Mouse (Mus musculus) intestine, embryonic 14.5 days (tissue): ENCODE results near the gene Acvrl1. TPM values are rescaled to one million over a fixed set of nuclear protein-coding genes. Genes with fewer than 3 reads are reported as not detected.

Experiments used
- ATAC-seq: fragments of 200-750 bp; cut with Nextera tagmentation; replicated peaks from 2 replicates; pipeline ENCODE4 v1.8.0; 2017; ENCODE audit warnings: low read depth, moderate number of reproducible peaks, moderate TSS enrichment, moderate library complexity; ENCODE audit not compliant: low FRiP score, low TSS enrichment
- DNase-seq: peaks from one replicate; pipeline ENCODE4 v3.0.0-alpha.2; 2018; ENCODE audit warnings: low spot score
- H3K27ac ChIP-seq: fragments of 300-500 bp; sonication (generic); 2 replicates; pipeline ENCODE4 v1.5.1; 2014; ENCODE audit warnings: low read depth, mild to moderate bottlenecking, control low read depth
- H3K27me3 ChIP-seq: fragments of 300-500 bp; sonication (generic); replicated peaks from 2 replicates; pipeline ENCODE4 v1.6.1; 2014; ENCODE audit warnings: low read length, control low read depth; ENCODE audit not compliant: control insufficient read depth, insufficient read depth
- H3K36me3 ChIP-seq: fragments of 300-500 bp; sonication (generic); 2 replicates; pipeline ENCODE4 v1.6.1; 2014; ENCODE audit warnings: low read length, control low read depth; ENCODE audit not compliant: control insufficient read depth, insufficient read depth
- H3K4me1 ChIP-seq: fragments of 300-500 bp; sonication (generic); replicated peaks from 2 replicates; pipeline ENCODE4 v1.6.1; 2014; ENCODE audit warnings: low read length, control low read depth, mixed read lengths; ENCODE audit not compliant: control insufficient read depth, insufficient read depth
- H3K4me2 ChIP-seq: fragments of 300-500 bp; sonication (generic); 2 replicates; pipeline ENCODE4 v1.6.1; 2014; ENCODE audit warnings: low read length
- H3K4me3 ChIP-seq: fragments of 300-500 bp; sonication (generic); 2 replicates; pipeline ENCODE4 v1.5.1; 2014; ENCODE audit warnings: low read depth, low read length, control low read depth, mixed read lengths
- H3K9ac ChIP-seq: fragments of 300-500 bp; sonication (generic); 2 replicates; pipeline ENCODE4 v1.6.1; 2014; ENCODE audit warnings: mild to moderate bottlenecking, low read length
- H3K9me3 ChIP-seq: fragments of 300-500 bp; sonication (generic); 2 replicates; pipeline ENCODE4 v1.6.1; 2016; ENCODE audit warnings: low read length, control low read depth; ENCODE audit not compliant: control insufficient read depth
- WGBS: fragments of 180-500 bp; shearing (Covaris S2); extraction: QIAGEN DNeasy Blood & Tissue Kit; methylation state at CpG from one replicate; pipeline ENCODE4 v1.1.7; 2014; 5-methylcytosine and 5-hydroxymethylcytosine counted together
- polyA plus RNA-seq: library from polyadenylated mRNA; unstranded; fragments of >200 nt; fragmentation: Nextera tagmentation; extraction: Ambion mirVana; gene quantifications from 2 replicates; pipeline ENCODE4 v1.2.1, GENCODE M21; 2014

The Acvrl1 gene
- polyA plus RNA-seq, 1 experiment from 2014 or later = 16.5 TPM

DNA sequence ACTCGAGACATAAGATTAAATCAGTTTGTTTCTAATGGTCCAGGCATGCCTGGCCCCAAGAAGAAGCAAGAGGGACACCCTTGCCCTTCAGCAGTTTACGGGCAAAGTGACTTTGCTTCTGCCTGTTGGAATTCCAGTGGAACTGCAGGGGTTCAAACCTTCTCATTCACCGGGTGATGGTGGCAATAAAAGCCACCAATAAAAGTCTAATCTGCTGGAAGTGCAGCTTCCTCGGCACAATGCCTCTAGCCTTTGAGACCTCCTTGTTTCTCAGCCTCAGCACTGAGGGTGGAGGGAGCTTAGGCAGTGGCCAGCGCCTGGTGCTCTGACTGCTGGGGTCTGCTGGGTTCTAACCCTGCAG is 52.8 kb downstream of the Acvrl1 start:
- H3K4me1 ChIP-seq = peaks cover 43% of the 10 kb centered on the region
- no peaks in the 10 kb centered on the region for H3K27me3 ChIP-seq
- ATAC-seq (peak; percentile 38; the same call in 1 of the 2 replicates), DNase-seq (no peak)
- H3K4me3 ChIP-seq = no peak overlapping the region
- no peak overlapping the region for H3K9ac ChIP-seq
- 32% methylated on average over 5 of the region's 5 CpGs for WGBS
- H3K9me3 ChIP-seq = 0 out of 2 replicates have a peak, but pooled peaks cover 3% of the 10 kb centered on the region
- H3K36me3 ChIP-seq = peaks cover 9% of the 10 kb centered on the region
- no peak overlapping the region for H3K4me2 ChIP-seq
- H3K27ac ChIP-seq = peak overlapping the region; percentile 60

DNA sequence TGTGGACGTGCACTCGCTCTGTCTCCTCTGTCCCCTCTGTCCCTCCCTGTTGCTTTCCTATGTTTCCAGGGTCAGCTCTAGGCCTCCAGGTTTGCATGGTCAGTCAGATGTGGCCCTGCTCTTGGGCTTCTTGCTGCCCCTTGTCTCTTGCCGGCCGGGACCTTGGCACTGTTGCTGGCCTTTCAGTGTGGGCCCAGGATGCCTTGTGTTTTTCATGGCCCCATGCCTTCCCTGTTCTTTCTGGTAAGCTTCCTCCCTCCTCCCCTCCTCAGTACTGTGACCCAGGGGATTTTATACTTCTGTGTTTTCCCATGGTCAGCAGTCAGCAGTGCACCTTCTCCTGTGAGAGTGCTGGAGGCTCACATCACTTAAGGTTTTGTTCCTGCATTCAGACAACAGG is 53.2 kb downstream of the Acvrl1 start:
- Histone ChIP-seq H3K9ac (no peak overlapping the region), H3K9me3 (0 out of 2 replicates have a peak, but pooled peaks cover 3% of the 10 kb centered on the region), H3K4me3 (no peak overlapping the region), H3K36me3 (peaks cover 13% of the 10 kb centered on the region), H3K27ac (peak overlapping the region; percentile 60), H3K4me2 (no peak overlapping the region), H3K27me3 (no peaks in the 10 kb centered on the region), H3K4me1 (peaks cover 40% of the 10 kb centered on the region)
- DNase-seq = no peak
- WGBS = 46% methylated on average over 4 of the region's 4 CpGs
- no peak for ATAC-seq

DNA sequence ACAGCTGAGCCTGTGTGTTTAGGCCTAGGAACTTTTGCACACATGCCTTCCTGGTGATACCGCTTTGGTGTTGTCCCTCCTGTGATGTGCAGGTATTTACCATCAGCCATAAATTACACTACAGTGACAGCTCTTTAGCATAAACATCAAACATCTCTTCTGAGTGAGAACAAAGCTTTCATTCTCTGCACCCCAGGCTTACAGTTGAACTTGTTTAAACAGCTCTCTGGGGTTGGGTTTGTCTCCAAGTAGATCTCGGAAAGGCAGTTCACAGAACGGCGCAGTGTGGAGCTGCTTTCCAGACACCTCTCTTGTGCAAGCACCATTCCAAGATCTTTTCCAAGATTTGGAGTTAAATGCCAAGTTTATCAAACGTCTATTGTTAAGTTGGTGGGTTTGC is 54.4 kb downstream of the Acvrl1 start:
- Histone ChIP-seq H3K9me3 (0 out of 2 replicates have a peak, but pooled peaks cover 3% of the 10 kb centered on the region), H3K9ac (no peak overlapping the region), H3K27ac (peak overlapping the region; percentile 78), H3K27me3 (no peaks in the 10 kb centered on the region), H3K4me2 (peak overlapping the region; percentile 12; the same call in 1 of the 2 replicates), H3K4me1 (peaks cover 31% of the 10 kb centered on the region), H3K4me3 (no peak overlapping the region), H3K36me3 (peaks cover 13% of the 10 kb centered on the region)
- 29% methylated on average over 5 of the region's 5 CpGs for WGBS
- ATAC-seq (peak; percentile 66), DNase-seq (no peak)

GRCm38 (mm10) chr15:101184300-101184699 is 56.0 kb downstream of the Acvrl1 start:
- Histone ChIP-seq H3K36me3 (peaks cover 13% of the 10 kb centered on the region), H3K4me1 (peaks cover 25% of the 10 kb centered on the region), H3K27ac (0 out of 2 replicates have a peak overlapping the region, but pooled peaks have one; percentile 16), H3K9me3 (0 out of 2 replicates have a peak, but pooled peaks cover 3% of the 10 kb centered on the region), H3K4me2 (no peak overlapping the region), H3K27me3 (no peaks in the 10 kb centered on the region), H3K4me3 (no peak overlapping the region), H3K9ac (no peak overlapping the region)
- DNase-seq (no peak), ATAC-seq (no peak)
- WGBS = 89% methylated on average over 8 of the region's 8 CpGs

DNA sequence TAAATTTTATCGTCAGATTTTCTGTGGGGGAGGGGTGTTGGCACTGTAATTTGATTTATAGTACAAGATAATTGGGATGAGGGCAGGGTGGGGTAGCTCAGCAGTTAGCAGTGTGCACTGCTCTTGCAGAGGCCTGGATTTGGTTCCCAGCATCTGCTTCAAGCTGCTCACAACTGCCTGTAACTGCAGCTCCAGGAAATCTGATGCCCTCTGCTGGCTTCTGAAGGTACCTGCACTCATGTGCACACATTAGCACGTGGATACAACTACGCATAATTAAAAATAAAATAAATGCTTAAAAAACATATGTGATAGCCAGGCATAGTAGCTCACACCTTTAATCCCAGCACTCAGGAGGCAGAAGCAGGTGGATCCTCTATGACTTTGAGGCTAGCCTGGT is 57.2 kb downstream of the Acvrl1 start:
- H3K9me3 ChIP-seq = 0 out of 2 replicates have a peak, but pooled peaks cover 3% of the 10 kb centered on the region
- H3K36me3 ChIP-seq = peaks cover 13% of the 10 kb centered on the region
- 96% methylated on average over 3 of the region's 3 CpGs for WGBS
- no peak for ATAC-seq
- H3K27ac ChIP-seq = no peak overlapping the region
- H3K4me3 ChIP-seq = no peak overlapping the region
- H3K27me3 ChIP-seq = no peaks in the 10 kb centered on the region
- H3K4me1 ChIP-seq = peaks cover 13% of the 10 kb centered on the region
- no peak for DNase-seq
- H3K9ac ChIP-seq = no peak overlapping the region
- H3K4me2 ChIP-seq = no peak overlapping the region

- ATAC-seq = no peak
- WGBS = 65% methylated on average over 5 of the region's 5 CpGs
- H3K27ac ChIP-seq = no peak overlapping the region
These were observed 59.6 kb downstream of the Acvrl1 start for GRCm38 (mm10) chr15:101187907-101188306.

DNA sequence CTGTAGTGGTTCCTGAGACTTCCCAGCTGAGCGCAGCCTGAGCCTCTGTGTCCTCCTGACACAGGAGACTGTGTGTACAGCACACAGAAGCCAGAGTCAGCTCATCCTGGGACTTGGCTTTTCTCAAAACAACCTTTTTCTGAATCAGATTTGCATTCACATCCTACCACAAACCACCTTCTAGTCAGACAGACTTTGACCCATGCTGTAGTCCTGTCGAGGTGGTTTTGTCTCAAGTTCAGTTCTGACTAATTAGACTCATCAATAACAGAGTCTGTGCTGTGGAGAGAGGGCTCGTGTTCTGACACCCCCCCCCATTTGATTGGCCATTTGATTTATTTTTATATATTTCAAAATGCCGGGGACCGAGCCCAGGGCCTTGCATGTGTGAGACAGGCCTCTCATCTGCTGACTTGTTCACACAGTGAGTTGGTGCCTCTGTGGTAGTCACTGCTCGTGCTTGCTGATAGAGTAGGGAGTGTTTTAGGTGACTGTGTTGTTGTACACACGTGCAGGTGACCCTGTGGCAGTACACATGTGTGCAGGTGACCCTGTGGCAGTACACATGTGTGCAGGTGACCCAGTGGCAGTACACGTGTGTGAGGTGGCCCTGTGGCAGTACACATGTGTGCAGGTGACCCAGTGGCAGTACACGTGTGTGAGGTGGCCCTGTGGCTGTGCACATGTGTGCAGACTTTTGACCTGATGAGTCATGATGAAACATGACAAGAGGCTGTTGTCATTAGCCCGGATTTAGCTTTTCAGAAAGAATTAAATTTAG is 61.8 kb downstream of the Acvrl1 start:
- peaks cover 22% of the 10 kb centered on the region for H3K36me3 ChIP-seq
- DNase-seq (no peak), ATAC-seq (no peak)
- no peak overlapping the region for H3K4me2 ChIP-seq
- no peak overlapping the region for H3K27ac ChIP-seq
- H3K27me3 ChIP-seq = no peaks in the 10 kb centered on the region
- peaks cover 22% of the 10 kb centered on the region for H3K4me1 ChIP-seq
- H3K9ac ChIP-seq = no peak overlapping the region
- H3K9me3 ChIP-seq = 0 out of 2 replicates have a peak, but pooled peaks cover 3% of the 10 kb centered on the region
- 76% methylated on average over 10 of the region's 10 CpGs for WGBS
- H3K4me3 ChIP-seq = no peak overlapping the region

More at GRCm38 (mm10) chr15:101187907-101188306, 59.6 kb downstream of the Acvrl1 start:
- Histone ChIP-seq H3K9ac (no peak overlapping the region), H3K36me3 (peaks cover 13% of the 10 kb centered on the region), H3K27me3 (no peaks in the 10 kb centered on the region), H3K4me1 (peaks cover 26% of the 10 kb centered on the region), H3K9me3 (0 out of 2 replicates have a peak, but pooled peaks cover 3% of the 10 kb centered on the region), H3K4me2 (no peak overlapping the region), H3K4me3 (no peak overlapping the region)
- DNase-seq = no peak

GRCm38 (mm10) chr15:101190762-101191150 is 62.4 kb downstream of the Acvrl1 start:
- no peak overlapping the region for H3K4me2 ChIP-seq
- H3K27ac ChIP-seq = no peak overlapping the region
- H3K4me3 ChIP-seq = no peak overlapping the region
- H3K9me3 ChIP-seq = no peaks in the 10 kb centered on the region
- no peak overlapping the region for H3K9ac ChIP-seq
- H3K36me3 ChIP-seq = peaks cover 25% of the 10 kb centered on the region
- DNase-seq (no peak), ATAC-seq (no peak)
- H3K4me1 ChIP-seq = peaks cover 22% of the 10 kb centered on the region
- 64% methylated on average over 5 of the region's 5 CpGs for WGBS
- H3K27me3 ChIP-seq = no peaks in the 10 kb centered on the region
